Mouse (Mus musculus): Measurements from ENCODE around the gene Mmp9.

The Mmp9 gene

DNA sequence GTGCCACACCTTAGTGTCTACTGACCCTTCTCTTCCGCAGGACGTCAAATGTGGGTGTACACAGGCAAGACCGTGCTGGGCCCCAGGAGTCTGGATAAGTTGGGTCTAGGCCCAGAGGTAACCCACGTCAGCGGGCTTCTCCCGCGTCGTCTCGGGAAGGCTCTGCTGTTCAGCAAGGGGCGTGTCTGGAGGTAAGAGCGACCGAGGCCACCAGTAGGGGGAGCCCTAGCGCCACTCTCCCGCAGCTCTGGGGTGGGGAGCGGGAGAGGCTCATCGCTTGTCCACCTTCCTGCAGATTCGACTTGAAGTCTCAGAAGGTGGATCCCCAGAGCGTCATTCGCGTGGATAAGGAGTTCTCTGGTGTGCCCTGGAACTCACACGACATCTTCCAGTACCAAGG is 12.6 kb downstream of the Mmp9 start:
- in situ Hi-C loops (cut with MboI, MseI) = loop anchor here (10.0 kb wide), 1 partner anchor 112 kb away; no protein-coding TSS in a partner anchor

DNA sequence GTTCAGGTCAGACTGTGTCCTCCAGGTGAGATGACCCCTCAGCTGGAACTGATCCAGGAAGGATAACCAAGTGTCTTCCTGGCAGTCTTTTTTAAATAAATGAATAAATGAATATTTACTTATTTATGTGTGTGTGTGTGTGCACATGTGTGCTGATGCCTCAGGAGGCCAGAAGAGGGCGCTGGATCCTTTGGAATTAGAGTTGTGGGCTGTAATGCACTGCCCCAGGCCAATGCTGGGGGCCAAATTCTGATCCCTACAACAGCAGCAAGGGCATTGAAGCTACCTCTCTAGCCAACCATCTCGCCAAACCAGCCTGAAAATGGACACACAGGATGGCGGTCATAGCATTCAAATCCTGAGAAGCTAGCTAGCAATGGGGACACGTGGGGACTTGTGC is 15.1 kb downstream of the Mmp9 start:
- in situ Hi-C loops (cut with MboI, MseI) = loop anchor here (10.0 kb wide), 1 partner anchor 109 kb away; no protein-coding TSS in a partner anchor

DNA sequence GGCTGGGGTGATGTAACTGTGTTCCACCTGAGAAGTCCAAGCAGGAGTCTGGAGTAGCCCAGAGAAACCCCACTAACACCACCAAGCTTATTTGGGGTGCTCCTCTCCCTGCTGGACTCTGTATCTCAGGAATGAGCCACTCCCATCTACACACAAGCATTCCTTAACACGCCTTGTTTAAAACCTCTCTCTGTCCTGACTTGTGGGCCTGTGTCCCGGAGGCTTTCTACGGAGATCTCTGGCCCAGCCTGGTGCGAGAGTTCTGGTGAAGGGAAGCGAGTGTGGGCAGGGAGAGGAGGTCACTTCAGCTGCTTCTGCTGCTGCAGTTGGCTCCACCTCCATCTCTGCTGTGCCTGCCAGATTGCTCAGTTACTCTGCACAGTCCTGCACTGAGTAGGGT is 15.6 kb downstream of the Mmp9 start:
- in situ Hi-C loops (cut with MboI, MseI) = loop anchor here (10.0 kb wide), 1 partner anchor 109 kb away; no protein-coding TSS in a partner anchor

DNA sequence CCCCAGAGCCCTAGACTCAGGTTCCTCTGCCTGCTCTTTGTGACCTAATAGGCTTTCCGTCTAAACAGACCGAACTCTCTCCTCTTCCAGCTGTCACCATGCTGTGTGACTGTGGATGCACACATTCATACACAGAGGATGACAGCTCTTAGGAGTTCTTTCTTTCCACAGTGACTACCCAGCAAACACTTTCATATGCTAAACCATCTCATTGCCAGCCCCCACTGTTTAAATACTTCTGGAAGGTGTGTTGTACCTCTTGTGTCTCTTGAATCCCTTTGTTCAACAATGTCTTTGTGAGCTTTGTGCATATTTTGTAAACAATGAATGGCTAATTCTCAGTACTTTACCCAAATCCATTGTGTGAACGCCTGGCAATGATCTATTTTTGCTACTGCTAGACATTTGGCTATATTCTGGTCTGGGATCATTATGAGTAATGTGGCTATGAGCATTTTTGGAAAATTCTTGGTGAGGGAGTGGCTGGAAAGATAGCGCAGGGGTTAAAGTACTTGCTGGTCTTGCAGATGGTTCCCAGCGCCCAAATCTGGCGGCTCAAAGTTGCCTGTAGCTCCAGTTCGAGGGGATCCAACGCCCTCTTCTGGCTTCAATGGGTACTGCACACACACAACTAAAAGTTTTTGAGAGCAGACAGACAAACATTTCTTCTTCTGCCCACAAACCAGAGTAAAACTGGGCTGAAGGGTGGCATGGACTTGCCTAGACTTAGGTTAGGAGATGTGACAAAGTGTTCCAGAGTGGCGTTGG is 17.2 kb downstream of the Mmp9 start:
- in situ Hi-C loops (cut with MboI, MseI) = loop anchor here (10.0 kb wide), 1 partner anchor 107 kb away; no protein-coding TSS in a partner anchor

DNA sequence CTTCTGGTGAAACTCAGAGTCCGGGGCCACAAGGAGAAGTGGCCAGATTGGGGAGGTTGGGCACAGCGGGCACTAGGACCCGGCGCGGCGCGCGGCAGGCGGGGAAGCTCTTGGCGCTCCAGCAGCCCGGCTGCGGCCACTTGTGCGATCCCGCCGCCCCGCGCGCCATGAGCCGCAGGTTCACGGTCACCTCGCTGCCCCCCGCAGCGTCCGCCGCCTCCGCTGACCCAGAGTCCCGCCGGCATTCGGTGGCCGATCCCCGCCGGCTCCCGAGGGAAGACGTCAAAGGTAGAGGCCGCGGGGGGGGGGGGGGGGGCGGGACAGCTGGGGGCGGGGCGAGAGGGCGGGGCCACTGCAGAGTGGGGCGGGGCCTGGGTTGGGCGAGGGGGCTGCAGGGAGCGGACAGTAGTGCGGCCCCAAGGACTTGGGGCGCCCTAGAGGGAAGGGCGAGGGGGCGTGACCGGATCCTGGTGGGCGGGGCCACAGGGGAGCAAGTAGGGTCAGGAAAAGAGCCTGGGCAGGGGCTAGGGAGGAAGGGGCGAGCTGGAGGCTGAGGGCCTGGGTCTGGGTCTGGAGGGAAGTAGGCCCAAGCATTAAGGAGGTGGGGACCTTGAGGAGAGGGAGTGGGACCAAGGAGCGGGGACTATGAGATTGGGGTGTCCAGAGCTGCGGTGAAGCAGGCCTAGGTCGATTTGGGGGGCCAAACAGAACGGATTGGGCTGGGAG is 20.3 kb downstream of the Mmp9 start, which contains the start of gene Slc12a5:
TSS of gene Slc12a5 (plus strand) at position 87 of the 726 bp plus-strand sequence.
- in situ Hi-C loops (cut with MboI, MseI) = no loop called here

DNA sequence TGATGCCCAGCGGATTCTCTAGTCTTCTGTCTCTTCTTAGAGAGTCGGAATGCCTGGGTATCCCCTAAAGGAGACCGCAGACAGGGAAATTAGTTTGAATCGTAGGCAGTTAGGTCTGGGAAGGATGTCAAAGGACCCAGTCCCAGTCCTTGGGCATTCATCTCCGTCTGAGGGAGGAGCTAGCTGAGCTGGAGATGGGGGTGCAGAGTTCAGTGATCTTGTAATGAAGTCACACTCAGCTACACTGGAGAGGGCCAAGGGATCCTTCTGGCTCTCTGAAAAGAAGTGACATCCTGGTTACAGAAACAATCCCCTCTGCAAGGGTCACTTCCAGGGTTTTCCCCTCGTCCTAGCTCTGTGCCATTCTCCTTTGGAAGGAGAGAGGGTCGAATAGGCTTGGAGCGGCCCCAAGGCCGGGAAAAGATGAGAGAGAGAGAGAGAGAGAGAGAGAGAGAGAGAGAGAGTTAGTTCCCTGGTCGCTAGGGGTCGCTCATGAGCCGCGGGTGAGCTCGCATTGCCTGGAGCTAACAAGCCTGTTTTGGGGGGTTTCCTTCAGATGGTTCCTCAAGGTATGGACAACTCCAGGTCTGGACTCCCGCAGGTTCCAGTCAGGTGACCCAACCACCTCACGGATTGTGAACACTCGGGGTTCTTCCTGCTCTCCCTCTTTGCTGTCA is 21.1 kb downstream of the Mmp9 start:
- in situ Hi-C loops (cut with MboI, MseI) = no loop called here

DNA sequence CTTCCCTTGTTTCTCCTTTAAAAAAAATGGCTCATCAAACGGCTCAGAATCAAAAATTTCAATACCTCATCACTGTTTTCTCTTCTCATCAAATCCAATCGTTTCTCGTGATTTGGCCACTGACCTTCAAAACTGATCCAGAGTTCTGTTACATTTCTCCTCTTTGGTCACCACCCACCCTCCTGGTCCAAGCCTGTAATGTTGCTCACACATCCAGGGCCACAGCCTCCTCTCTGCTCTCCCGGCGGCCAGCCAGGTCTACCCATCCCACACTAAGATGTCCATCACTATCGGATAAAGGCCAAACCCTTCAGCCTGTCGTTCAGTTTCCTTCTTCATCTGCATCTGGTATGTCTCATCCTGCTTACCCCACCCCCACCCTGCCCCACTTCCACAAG is 21.6 kb downstream of the Mmp9 start:
- in situ Hi-C loops (cut with MboI, MseI) = no loop called here

DNA sequence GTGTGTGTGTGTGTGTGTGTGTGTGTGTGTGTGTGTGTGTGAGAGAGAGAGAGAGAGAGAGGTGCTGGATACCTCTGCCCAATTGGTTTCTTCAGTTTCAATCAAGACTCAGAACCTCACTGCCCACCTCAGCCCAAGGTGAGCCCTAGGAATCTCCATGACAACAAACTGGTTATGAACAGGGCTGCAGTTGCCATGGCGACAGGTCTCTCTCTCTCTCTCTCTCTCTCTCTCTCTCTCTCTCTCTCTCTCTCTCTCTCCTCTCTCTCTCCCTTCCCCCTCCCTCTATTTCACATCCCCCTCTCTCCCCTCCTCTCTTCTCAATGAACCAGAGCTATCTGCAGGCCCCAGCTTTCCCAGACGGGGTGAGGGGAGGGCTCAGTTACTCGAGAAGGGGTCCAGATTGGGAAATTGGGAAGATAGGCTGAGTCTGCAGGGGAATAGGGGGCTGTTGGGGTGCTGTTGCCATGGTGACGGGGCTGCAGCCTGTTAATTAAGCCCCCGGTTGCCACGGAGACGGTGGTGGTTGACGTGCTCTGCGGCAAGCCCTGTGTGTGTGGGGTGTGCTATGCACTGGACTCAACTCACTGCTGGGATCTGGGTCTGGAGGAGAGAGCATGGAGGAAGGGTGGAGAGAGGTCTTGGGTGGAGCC is 23.8 kb downstream of the Mmp9 start:
- in situ Hi-C loops (cut with MboI, MseI) = no loop called here

DNA sequence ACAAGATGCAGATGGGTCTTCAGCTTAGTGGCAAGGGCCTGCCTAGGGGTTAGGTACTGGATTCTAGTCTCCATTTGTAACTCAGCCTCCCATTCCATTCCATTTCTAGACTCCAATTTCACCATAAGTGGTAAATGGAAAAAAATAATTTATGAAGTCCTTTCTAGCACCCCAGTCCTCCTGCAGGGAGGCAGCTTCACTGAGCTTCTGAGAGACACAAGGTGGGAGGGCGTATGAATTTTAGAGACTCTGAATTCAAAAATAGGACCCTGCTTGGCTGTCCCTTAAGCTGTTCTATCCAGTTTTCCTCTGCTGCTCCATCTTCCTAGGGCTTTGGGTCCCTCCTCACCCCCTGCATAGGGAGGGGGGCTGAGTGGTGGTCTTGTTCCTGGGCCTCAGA is 24.4 kb downstream of the Mmp9 start:
- in situ Hi-C loops (cut with MboI, MseI) = no loop called here

DNA sequence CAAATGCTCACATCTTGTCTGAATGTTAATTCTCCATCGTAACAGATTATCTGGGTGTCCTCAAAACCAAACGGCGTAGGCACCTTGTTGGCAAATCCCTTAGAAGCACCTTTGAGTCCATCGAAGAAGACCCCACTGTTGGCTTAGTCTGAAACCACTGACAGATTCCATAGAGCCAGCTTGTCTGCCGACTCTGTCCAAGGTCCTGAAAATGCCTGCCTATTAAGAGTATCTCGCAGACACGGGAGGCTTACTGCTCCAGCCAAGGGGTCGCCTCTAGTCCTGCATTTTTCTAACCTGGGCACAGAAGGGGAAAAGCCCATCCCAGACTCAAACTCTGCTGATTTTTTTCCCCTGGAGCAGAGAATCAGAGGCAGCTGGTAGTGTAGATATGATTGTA is 25.8 kb downstream of the Mmp9 start:
- in situ Hi-C loops (cut with MboI, MseI) = no loop called here

DNA sequence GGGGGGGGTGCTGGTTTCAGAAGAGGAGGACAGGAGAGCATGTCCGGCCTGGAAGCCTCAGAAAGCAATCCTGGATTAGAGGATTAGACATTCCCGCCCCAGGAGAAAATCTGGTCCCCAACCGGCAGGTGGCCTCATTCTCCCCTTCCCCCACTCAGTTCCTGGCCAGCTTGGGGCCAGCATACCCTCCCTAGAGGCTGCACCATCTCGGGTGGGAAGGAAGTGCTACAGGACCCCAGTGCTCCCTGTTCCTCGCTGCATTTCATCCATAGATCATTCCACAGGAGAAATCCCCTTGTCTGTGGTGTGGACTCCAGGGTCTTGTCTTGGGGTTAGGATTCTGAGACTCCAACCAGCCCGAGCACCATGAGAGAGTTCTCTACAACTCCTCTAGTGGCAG is 26.6 kb downstream of the Mmp9 start:
- in situ Hi-C loops (cut with MboI, MseI) = no loop called here

DNA sequence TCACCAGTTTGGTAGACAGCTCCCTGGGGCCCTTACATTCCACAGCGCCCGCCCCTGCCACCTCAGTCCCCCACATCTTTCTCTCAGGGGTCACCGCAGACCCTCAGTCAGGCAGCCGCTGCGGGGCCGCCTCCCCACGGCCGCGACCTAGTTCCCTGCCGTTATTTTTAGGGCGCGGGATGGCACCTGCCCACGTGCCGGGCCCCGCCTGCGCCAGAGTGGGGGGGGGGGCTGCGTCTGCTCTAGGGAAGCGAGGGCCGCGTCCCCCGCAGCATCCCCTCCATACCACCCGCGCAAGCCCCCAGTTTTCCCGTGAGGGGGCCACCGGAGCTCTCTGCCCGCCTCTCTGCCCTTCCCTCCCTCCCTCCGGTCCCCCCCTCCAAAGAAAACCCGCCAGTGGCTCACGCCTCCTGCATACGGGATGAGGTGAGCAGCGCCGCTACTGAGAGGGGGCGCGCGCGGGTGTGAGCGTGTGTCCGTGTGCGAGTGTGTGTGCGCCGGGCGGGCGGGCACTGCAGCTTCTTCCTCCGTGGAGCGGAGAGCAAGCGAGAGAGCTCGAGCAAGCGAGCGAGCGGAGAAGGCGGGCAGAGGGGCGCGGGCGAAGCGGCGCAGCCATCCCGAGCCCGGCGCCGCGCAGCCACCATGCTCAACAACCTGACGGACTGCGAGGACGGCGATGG is 27.3 kb downstream of the Mmp9 start:
- in situ Hi-C loops (cut with MboI, MseI) = no loop called here

DNA sequence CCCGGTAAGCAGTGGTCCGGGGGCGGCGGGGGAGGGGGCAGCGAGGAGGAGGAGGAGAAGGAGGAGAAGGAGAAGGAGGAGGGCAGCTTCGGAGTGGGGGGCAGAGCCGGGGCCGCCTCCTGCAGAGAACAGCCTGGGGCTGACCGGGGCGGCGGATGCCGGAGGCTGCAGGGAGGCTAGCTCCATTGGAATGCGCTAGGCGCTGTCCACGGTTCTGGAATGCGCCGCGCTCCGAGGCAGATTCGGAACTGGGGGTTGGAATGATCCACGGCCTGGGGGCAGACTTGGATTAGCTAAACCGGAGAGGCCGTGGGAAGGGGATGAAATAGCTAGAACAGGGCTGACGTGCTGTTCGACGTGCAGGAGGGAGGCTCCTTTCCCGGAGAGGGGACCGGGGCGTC is 27.9 kb downstream of the Mmp9 start:
- in situ Hi-C loops (cut with MboI, MseI) = no loop called here

DNA sequence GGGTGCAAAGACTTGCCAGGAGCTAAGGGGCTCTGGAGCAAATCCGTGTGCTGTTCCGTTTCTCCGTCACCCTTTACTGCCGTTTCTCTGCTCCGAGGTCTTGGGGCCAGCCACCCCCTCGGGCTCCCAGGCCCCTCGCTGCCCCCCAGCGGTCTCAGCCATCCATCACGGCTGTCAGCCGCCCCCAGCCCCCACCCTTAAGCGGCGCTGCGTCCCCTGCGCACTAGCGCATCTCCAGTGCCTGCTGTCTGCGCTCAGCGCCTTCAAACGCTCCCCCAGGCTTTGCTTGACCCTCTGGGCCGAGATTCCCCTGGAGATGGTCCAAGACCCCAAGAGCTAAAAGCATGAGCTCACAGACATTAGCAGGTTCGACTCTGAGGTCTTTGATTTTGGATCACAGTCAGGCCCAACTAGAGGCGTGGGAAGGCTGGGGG is 28.8 kb downstream of the Mmp9 start:
- in situ Hi-C loops (cut with MboI, MseI) = no loop called here

DNA sequence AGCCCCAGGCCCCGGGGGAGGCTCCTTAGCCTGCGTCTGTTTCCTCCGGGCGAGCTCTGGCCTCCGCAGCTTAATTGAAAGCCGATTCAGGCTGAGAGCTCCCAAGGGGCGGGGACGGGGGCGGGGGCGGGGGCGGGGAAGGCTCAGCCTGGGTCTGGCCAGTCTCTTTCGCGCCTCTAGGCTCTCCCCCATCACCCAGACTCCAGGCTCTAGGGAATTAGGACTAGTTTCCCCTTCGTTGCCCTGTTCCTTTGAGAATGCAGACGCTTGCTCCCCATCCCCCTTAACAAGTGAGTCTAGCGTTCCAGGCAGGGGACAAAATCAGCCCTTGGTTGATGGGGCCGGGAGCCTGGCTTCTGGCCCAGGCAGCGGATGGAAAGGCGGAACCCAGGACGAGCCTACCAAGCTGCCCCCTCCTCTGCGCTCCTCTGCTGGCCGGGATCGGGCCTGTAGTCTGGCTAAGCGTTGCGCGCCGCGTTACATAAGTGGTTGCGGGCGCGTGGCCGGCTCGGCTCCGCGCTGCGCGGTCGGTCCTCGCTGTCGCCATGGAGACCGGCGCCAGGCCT is 30.1 kb downstream of the Mmp9 start:
- in situ Hi-C loops (cut with MboI, MseI) = no loop called here

DNA sequence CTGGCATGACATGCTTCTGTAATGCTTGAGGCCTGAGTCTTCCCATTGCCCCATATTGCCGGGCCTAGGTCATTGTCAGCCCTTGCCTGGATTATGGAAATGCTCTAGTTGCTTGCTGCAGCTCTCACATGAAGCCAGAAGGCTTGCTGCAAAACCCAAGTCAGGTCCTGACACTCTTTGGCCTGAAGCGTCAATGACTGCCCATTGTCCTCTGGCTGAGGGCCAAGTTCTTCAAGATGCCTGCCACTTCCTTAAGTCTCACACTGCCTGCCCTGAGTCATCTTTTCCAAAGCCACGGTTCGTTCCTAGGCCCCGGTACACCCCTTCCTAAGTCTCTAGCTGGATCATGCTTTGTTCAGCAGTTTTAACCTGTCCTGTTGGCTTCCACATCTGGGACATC is 32.1 kb downstream of the Mmp9 start:
- in situ Hi-C loops (cut with MboI, MseI) = no loop called here

DNA sequence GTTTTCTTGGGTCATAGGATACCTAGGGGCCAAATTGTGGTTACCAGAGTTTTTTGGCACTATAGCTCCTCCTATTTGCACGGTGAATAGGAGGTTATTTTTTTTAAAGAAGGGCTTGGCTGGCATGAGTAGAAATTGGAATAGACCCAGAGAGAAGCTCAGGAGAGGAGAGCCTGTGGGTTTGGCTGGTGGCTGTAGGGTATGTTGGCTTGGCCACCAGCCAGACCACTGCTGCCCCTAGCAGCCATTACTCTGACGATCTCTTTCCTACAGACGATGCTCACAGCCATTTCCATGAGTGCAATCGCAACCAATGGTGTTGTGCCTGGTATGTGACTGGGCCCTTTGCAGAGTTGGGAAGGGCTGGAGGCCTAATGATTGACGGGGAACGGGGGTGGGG is 35.0 kb downstream of the Mmp9 start:
- in situ Hi-C loops (cut with MboI, MseI) = loop anchor here (25.0 kb wide), 1 partner anchor 1387 kb away; no protein-coding TSS in a partner anchor

DNA sequence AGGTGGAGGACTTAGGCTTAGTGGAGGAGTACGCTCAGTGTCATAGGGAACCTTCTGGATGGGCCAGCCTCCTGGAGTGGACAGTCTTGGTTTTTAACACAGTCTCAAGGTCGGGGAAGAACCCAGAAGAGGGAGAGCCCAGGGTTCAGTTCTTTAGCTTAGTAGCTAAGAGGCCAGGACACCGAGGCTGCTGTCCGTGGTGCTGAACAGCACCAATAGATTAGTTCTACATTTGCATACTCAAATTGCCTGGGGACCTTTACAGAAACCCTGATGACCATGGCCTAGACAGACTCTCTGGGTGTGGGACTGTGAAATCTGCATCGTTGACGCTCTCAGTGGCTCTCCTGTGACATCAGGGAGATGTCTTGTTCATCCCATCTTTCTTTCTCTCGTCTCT is 39.2 kb downstream of the Mmp9 start:
- in situ Hi-C loops (cut with MboI, MseI) = loop anchor here (25.0 kb wide), 1 partner anchor 1383 kb away; no protein-coding TSS in a partner anchor

DNA sequence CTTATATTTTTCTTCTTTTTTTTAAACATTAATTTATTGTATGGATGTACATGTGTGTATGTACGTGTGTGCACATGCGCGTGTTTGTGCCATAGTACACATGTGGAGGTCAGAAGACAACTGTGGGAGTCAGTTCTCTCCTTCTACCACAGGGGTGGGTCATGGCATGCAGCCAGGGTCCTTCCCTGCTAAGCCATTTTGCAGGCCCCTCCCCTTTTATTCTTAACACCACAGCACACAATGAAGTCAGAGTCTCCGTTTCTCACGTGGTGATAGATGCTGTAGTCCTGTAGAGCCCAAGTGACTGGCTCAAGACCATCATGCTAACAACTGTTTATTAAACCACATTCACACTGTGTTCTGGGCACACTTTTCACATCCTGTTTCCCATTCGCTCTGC is 45.4 kb downstream of the Mmp9 start:
- in situ Hi-C loops (cut with MboI, MseI) = loop anchor here (25.0 kb wide), 1 partner anchor 1376 kb away; no protein-coding TSS in a partner anchor

DNA sequence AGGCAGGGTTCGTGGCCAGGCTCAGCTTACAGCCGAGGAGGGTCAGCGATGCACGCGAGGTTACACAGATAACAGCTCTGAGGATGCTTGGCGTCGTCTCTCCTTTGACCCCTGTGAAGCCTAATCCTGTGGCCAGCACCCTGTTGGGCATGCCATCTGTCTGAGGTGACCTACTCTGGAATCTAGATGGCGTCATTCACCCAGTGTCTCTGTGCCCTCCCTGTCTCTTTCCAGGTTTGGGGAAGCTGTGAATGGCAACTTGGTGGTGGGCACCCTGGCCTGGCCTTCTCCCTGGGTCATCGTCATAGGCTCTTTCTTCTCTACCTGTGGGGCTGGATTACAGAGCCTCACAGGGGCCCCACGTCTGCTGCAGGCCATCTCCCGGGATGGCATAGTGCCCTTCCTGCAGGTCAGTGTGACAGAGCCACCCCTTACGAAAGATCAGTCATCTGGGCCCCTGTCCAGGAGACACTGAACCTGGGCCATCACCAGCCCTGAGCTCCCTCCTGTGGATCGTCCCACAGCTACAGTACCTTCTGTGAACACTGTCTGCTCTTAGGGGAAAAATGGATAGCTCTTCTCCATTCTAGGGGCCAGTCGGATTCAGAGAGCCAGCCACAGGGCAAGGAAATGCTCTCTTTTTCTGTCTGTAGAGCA is 45.9 kb downstream of the Mmp9 start:
- in situ Hi-C loops (cut with MboI, MseI) = loop anchor here (25.0 kb wide), 1 partner anchor 1376 kb away; no protein-coding TSS in a partner anchor

All from regulatory T cell (primary cell).